Mouse (Mus musculus): Measurements from ENCODE around the gene Rnf5.

Rnf5 gene

DNA sequence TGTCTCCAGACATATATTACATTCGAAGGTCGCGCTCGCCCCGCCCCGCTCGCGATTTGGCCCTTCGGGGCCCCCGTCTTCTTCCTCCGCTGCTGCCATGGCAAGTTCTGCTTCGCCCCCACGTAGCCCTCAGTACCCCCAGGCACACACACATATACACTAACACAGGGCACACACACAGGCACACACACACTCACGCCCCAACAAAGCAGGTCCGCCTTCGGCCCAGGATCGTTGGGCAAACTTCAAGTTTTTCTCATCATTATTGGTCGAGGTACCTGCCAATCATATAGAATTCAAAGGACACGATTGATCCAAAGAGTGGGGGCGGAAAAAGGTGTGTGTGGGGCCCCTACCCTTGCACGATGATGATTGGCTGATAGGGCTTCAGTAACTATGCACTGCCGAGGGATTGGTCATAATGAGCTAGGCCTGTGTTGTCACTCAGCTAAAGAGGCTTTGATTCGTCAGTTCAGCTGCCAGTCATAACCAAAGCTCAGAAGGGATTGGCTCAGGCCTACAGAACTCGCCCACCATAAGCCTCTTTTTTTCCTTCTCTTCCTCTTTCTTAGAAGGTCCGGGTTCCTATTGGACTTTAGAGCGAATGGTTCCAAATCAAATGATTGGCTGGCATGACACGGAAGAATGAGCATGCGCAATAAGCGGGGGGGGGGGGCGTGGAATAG is at the start of gene Rnf5:
TSS of gene Rnf5 (minus strand) at position 316 of the 686 bp plus-strand sequence.
- DNase-seq: peak; percentile 97

DNA sequence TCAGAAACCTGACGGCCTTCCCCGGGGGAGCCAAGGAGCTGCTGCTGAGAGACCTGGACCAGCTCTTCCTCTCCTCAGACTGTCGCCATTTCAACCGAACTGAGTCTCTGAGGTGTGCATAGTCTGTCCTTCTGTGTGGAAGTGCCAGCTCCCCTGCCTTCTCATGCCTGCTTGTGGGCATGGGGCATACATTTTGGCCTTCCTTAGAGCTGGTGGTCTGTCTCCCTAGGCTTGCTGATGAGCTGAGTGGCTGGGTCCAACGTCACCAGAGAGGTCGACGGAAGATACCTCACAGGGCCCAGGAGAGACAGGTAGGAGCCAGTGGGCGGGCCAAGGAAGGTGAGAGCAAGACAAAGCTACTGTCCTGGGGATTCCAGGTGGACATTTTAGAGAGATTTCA is 49.5 kb upstream of the Rnf5 start:
- no peak for DNase-seq

DNA sequence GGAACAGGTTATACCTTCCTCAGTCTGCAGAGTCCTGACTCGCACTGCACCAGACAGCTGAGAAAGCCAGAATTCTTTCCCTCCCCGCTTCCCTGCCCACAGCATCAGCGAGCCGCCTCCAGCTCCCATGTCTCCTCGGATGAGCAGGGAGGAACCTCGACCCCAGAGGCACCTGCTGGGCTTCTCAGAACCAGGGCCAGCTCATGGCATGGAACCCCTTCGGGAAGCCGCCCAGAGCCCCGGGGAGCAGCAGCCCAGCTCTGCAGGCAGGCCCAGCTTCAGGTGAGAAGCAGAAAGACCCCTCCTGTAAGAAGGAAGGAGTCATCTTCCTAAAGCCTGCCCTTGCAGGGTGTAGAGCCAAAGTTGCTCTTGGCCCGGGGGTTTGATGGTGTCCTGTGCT is 49.1 kb upstream of the Rnf5 start:
- no peak for DNase-seq

DNA sequence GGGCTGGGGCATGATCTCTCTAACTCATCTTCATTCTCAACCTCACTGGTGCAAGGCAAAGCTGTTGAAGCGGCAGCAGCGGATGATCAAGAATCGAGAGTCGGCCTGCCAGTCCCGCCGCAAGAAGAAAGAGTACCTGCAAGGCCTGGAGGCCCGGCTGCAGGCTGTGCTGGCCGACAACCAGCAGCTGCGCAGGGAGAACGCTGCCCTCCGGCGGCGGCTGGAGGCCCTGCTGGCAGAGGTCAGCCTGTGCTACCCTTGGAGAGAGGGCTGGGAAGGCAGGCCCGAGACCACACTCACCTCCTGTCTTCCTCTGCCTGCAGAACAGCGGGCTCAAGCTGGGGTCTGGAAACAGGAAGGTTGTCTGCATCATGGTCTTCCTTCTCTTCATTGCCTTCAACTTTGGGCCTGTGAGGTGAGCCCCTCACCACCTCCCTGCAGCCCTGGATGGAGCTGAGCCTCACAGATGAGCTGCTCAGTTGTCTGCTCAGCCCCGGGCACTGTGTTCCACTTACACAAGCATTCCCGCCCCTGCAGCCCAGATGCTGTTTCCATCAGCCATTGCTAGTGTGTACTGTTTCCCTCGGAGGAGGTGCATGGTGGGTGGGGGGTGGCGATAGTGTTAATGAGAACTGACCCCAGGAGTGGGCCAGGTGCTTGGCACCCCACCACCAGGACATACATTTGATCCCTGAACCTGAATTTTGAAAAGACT is 48.2 kb upstream of the Rnf5 start:
- DNase-seq: no peak

DNA sequence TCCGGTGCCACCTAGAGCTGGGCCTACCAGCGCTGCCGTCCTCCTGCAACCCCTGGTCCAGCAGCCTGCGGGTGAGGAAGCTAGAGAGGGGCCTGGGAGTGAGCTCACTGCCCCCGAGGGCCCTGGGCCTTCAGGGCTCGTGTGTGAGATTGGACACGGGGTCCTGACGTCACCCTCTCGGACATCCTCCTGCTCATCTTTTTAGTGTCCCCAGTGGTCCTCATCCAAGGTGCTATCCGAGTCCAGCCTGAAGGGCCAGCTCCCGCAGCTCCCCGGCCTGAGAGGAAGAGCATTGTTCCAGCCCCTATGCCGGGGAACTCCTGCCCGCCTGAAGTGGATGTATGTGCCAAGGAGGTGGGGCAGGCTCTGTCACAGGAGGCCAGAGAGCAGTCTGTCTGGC is 47.3 kb upstream of the Rnf5 start:
- DNase-seq: no peak

DNA sequence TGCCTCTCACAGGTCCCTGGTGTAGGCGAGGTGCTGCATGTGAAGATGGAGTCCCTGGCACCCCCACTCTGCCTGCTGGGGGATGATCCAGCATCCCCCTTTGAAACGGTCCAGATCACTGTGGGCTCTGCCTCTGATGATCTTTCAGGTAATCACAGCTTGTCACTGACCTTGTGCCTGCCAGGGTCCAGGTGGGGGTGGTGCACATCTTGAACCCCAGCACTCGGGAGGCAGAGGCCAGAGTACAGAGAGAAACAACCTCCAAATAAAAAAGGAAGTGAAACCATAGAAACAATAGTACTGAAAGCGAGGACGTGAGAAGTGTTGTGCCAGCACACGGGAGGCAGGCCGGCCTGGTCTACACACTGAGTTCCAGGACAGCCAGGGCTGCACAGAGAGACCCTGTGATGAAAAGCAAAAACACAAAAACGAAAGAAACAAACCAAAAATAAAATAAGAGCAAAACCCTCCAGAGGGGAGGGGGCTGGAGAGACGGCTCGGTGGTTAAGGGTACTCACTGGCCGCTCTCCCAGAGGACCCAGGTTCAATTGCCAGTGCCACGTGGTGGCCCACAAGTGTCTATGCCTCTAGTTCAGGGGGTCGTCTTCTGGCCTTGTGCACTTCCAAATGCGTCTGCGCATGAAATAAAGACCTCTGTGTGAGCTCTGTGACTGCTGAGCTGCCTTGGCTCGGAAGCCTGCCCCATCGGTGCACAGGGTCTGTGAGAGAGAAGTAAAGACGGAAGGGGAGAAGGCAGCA is 45.8 kb upstream of the Rnf5 start:
- DNase-seq: no peak

DNA sequence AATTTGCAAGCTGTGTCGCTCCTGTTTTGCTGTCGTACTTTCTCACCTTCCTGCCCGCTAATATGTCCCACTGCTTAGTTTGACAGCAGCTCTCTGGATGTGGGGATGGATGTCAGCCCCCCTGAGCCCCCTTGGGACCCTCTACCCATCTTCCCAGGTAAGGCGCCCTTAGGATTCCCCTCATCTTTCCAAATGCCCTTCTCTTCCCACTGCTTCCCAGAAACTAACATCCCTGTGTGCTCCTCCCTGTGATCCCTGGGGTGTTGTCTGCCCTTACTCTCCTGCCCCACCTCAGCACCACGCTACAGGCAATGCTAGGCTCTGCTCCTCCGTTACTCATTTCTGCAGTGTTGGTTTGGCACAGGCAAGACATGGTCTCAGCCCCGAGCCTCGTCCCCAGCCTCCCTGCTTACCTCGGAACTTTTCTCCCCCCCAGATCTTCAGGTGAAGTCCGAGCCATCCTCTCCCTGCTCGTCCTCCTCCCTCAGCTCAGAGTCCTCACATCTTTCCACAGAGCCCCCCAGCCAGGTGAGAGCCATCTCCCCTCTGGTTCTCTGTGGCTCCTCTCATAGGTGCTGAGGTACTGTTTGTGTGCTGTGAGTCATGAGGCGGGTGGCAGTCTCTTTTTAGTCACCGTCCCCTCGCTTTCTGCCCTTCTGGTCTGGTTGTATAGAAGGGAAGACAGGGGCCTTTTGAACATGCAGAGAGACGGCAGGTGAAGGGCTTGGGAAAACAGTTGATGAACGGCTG is 44.8 kb upstream of the Rnf5 start:
- DNase-seq: no peak

DNA sequence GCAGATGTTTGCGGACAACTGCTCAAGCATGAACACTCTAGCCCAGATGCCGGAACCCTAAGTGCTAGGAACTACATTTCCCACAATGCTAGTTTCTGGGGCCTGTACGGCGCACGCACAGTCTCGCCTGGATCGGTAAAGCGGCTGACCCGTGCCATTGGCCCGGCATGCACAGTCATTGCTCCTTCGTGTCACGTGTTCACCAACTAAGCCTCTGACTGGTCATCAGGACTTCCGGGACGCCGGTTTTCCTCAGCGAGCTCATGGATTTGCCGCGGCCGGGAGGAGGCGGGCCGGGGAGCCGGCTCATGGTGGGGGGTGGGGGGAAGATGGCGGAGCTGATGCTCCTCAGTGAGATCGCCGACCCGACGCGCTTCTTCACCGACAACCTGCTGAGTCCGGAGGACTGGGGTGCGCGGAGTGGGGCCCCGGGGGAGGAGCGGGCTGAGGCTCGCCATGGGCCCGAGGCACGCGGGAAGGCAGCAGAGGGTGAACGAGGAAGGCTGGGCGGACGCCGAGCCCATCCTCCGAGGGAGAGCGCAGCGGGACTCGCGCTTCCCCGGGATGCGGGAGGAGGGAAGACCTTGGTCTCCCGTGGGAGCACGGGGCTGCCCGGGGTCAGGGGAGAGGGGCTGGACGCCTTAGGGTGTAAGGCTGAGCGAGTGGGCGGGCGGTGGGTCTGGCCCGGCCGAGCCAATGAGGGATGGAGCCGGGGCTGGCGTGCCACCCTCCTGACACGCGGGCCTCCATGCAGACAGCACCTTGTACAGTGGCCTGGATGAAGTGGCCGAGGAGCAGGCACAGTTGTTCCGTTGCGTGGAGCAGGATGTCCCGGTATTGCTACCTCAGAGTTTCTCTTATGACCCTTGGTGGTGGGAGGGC is 43.7 kb upstream of the Rnf5 start, which contains the start of gene Atf6b:
TSS of gene Atf6b (plus strand) at position 241 of the 882 bp plus-strand sequence.
- peak; percentile 95 for DNase-seq

DNA sequence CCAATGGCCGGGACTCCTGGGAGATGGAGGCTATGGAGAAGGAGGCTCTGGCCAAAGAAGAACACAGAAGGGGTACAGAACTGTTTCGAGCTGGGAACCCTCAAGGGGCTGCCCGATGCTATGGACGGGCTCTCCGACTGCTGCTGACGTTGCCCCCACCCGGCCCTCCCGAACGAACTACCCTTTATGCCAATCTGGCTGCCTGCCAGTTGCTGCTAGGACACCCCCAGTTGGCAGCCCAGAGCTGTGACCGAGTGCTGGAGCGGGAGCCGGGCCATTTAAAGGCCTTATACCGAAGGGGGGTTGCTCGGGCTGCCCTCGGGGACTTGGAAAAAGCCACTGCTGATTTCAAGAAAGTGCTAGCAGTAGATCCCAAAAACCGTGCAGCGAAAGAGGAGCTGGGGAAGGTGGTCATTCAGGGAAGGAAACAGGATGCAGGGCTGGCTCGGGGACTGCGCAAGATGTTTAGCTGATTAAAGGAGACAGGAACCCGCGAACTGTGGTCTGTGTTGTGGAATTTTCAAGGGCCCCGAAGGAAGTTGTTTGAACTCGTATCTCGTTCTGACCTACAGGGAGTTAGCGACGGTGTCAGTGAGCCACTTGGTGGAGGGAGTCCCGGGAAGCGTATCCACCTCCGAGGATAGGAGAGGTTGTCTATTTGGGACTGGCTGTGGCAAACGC is 42.5 kb upstream of the Rnf5 start:
- DNase-seq: no peak

DNA sequence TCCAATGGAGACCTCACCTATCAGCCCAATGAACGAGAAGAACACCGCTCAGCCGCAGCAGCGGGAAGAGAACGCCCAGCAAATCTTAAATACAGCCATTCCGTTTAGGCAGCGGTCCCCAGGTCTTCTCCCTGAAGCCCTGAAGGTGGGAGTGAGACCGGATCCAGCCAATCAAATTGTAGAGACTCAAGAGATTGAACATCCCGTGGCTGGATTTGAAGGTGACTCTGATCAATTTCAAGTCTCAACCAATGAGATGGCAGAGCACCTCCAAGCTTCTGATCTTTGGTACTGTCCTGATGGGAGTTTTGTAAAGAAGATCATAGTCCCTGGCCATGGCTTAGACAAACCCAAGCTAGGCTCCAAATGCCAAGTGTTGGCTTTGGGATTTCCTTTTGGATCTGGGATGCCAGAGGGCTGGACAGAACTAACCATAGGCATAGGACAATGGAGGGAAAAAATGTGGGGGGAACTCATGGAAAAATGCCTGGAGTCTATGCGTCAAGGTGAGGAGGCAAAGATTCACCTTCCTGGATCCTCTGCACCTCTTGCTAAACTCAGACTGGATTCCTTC is 41.9 kb upstream of the Rnf5 start:
- no peak for DNase-seq

DNA sequence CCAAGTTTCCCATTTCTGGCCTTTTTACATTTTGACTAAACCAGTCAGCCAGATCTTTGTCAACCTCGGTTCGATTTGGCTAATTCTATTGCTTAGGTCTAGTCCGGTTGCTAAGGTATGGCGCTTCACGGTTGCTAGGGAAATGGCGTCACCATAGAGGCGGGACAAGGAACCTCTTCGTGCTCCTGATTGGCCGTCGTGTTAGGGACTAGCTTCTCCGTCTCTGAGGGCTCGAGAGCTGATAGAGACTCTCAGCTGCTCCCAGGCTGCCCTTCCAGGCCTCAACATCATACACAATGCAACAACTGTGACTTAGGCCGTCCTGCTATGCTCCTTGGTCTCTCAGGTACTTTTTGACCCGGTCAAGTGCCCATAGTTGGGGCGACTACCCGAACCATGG is 41.1 kb upstream of the Rnf5 start, which contains the start of gene Fkbpl:
TSS of gene Fkbpl (plus strand) at position 157 of the 400 bp plus-strand sequence.
- DNase-seq: peak; percentile 95

DNA sequence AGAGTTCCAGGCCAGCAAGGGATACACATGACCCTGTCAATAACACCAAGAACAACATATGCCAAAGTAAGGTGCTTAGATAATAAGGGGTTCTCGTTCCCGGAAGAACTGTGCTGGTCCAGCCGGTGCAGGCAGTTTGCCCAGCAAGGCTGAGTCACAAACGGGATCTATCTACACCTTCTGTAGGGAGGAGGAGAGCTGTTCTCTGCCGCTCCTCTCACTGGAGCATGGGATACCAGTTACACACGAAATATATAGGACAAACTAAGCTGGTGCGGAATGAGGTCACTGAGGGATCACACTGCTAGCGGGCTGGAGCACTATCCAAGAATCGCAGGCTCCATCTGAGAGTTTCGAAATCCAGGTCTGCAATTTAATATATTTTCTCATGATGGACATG is 40.5 kb upstream of the Rnf5 start:
- DNase-seq: no peak

DNA sequence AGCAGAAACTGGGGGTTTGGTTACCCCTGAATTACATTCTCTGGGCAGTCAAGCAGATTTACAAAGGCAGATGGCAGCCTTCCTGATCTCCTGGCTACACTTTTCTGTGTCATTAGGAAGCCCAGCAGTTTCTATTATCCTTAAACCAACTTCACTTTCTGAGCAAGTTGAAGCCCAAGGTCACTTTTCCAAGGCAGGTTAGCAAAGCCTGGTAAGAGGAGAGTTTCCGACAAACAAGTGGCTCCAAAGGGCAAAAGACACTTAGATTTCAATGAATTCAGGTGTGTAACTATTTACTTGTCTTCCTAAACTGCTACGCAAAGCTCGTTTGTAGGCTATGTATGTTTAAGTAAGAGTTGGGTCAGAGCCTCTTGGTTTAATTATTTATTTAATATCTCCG is 39.9 kb upstream of the Rnf5 start:
- DNase-seq: no peak

DNA sequence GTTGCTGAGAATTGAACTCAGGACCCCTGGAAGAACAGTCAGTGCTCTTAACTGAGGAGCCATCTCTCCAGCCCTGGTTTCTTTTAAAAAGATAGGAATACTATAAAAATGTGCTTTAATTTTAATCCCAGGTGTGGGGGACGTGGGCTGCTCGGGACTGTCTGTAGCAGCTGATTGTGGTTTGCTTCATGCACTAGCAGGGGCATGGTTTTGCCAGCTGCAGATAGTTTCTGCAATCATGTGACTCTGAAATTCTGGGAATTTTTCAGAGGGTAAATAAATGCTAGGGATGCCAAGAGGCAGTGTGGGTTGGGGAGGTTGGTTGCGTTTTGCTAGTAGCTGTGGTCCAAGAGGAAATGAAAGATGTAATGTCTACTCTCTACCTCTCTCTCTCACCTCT is 38.5 kb upstream of the Rnf5 start:
- DNase-seq: no peak

DNA sequence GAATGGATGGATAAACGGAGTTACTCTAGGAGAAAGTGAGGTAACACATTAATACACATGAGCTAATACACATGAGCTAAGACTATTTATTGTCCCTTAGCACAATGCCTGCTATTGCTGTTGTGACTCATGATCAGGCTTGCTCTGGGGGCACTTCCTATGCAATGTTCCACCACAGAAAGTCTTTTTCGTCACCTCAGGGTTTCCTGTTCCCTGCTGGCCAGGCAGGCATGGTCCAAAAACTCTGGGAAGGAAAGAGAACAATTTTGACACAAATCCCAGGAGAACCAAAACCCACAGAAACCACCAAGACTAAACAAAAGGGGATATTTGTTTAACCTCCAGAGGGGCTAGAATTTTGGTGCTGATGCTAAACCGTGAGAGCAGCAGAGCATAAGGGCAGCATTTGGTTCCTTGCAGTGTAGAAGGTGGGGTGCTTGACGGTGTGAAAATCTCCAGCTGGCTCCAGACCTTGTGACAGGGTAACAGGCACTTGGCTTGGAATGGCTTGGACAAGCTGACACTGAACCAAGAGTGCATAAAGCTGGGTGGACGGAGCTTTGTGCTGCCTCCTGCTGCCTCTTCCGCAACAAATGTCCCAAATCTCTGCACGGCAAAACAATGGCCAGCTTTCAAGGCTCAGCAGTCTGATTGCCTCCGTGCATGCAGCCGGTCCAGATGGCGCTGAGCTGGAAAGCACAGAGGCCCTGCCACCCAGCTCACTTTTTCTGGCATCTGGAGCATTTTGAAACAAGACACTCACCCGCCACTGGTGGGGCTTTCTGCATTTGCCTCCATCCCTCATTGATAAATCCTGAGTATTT is 37.5 kb upstream of the Rnf5 start:
- no peak for DNase-seq

DNA sequence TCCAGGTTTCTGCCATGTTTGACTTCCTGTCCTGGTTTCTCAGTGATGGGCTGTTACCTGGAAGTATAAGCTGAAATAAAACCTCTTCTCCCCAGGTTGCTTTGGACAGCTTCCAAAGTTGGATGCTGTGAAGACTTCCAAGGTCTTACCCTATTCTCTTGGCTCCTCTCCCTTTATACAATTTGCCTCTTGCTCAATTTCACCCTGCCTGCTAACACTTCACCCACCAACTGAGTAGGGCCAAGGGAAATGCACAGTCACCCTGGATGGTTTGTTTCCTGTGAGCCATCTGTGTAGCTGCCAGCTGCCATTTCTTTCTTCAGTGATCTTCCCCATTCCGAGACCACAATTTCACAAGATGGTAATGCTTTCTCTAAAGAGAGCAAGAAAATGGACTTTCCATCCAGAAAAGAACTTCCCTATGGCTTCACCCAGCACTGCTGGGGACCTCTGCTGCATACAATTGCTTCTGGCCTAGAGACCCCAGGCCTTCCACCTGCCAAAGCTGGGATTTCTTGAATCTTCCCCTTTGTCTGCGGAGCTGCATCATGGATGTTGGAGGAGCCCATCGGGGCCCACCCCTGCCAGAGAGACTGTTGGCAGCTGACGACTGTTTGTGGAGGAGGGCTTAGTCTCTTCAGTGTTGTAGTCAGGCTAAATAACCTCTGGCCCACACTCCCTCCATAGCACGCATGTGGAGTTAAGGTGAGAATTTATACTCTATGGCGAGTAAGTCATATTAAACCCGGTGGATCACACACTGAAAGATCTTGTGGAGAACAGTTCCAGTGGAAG is 36.2 kb upstream of the Rnf5 start:
- DNase-seq: no peak

DNA sequence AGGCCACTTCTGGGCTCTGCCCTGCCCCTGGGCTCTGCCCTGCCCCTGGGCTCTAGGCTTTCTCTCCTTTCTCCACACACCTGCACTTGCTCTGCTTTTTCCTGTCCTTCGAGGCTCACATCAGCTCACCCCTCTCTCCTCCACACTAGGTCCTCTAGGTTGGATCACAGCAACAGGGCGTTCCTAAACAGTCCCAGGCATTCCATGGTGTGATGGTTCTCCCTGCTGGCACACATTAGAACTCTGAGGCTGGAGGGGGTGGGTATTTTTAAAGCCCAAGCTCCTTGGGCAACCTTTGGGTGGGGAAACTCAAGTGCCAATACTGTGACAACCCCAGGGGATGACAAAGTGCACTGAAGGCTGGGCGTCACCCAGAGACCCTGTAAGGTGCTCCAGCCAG is 34.0 kb upstream of the Rnf5 start:
- DNase-seq: no peak

DNA sequence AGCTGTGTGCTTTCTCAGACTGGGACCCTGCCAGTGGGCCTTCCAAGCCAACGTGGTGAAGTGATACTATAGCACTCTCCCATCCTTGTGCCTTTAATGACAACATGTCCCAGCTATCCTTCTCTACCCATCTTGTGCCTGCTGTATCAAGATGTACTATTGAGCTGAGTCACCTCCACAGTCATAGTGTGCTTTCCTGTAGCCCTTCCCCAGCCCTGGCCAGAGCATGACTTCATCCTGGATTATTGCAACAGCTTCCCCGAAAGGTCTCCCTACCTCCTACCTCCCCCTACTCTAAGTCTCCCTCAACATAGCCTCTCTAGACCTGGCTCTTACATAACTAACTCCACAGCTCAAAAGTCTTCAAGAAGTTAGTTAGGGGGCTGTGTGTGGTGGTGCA is 32.2 kb upstream of the Rnf5 start:
- DNase-seq: no peak

DNA sequence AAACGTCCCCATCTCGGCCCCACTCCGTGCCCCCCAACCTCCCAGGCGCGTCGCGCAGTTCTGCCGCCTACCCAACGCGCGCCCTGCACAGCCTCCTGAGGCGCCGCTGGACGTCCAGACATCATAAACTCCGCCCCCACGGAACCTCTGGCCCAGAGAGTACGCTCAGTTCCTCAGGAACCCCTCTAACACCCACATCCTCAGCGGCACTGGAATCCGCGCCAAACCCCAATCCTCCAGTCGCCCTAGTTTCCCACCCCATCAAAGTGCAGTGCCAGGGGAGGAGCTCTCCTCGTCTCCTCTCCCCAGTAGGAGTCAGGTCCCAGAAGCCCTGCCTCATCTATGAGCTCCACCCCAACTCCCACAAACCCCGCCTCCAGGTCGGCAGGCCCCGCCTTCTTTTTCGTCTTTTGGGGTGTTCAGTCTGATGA is 28.8 kb upstream of the Rnf5 start:
- peak; percentile 85 for DNase-seq
